Mouse (Mus musculus): ENCODE results near the gene Rasgrp4. TPM values are rescaled to one million over a fixed set of nuclear protein-coding genes. Genes with fewer than 3 reads are reported as not detected.
"Not testable (repeated sequence)": the region's sequence is repeated elsewhere in the genome, so short reads cannot be mapped to it uniquely, and the experiment has no call there.

The Rasgrp4 gene
- total RNA-seq (2021), result under 1 TPM; 0.54 to 0.77 TPM
- long read RNA-seq, experiment 1, result 0 reads
- long read RNA-seq, experiment 2, result 0 reads

DNA sequence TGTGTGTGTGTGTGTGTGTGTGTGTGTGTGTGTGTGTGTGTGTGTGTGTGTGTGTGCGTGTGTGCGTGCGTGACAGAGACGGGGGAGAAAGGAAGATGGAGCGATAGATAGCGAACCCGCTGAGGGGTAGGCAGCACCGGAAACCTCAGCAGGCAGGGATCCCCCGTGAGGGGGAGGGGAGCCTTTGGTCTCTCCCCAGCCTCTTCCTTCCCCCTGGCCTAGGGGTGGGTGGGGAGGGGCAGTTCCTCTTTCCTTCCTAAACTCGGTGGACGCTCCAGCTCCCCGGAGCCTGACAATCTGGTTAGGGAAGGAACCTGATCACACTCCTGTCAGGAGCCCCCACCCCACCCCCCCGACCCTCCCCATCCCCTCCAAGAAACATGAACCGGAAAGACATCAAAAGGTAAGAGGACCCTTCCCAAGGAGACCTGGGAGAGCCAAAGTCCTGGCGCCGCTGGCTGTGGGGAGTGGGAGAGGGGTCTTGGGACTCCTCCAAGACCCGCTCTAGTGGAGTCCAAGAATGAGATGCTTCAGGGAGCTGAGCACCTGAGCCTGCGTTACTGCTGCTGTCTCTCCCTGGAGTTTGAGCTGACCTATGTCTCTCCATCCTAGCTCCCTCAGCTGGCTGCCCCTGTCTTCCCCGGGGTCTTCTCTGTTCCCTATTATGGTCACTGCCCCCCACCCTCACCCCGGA, at the start of gene Rasgrp4:
Gene Rasgrp4 (plus strand): TSS at position 159 of the 694 bp plus-strand sequence.
- no peak for DNase-seq
- intact Hi-C loops (cut with DNase I), result no loop called here

DNA sequence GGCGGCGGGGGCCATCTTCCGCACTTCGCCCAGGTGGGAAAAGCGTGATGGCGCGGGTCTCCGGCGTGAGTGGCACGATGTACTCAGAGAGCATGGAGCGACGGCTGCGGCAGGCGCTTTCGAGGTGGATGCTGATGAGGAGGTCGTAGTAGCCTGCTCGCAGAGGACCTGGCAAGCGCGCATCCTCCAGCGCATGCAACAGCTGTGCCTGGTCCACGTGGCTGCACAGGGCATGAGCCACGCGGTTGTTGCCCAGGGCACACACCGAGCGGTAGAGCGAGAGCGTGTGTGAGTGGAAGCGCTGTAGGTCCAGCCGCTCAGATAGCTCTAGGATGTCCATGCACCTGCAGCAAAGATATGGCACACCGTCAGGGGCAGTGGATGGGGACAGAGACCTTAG, 48.7 kb upstream of the Rasgrp4 start:
- intact Hi-C loops (cut with DNase I), result no loop called here
- DNase-seq, result no peak

DNA sequence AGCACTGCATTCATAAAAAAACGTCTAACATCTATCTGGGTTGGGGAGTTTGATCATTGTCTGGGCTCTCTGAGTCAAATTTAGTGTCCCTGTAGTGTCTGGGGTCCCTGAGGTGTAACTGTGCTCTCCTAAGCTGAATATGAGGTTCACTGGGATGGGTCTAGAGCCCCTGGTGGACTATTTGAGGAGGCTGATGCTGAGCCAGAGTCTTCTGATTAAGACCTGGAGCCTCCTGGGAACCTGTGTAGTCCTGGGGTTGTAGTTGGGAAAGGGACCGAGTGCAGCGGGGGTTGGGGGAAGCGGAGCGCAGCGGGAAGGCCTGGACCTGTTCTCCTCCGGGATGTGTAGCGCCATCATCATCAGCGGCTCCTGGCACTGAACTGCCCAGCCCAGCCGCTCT, 47.7 kb upstream of the Rasgrp4 start:
- intact Hi-C loops (cut with DNase I), result no loop called here
- DNase-seq, result no peak

DNA sequence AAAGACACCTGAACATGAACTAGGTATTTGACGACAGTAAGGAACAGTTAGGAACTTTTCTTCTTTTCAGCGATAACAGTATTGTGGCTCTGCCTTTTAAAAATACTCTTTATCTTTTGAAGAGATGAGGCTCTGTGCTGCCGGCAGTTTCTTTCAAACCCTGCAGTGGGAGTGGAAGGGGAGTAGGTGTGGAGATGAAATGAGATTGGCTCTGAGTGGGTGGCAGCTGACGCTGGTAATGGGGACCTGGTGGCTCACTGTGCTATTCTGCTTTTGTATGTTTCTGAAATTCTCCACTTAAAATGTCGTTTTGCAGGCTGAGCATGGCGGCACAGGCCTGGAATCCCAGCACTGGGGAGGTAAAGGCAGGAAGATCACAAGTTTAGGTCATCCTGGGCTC, 45.8 kb upstream of the Rasgrp4 start:
- DNase-seq, result no peak
- intact Hi-C loops (cut with DNase I), result no loop called here

DNA sequence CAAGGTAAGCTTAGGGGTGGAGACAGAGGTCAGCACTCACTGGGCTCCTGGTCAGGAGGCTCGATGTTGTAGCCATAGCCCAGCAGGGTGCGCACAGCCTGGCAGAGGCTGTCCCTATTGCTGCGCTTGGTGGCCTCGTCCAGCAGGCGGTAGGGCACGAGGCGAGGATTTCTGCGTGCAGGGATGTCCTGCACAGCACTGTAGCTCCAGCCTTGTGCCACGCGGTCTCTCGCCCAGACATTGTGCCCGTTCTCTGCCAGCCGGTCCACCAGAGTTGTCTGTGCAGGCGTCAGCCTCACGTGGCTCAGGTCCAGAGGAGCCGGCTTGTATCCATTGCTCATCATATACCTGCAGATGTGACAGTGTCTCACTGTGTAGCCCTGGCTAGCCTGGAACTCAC, 37.5 kb upstream of the Rasgrp4 start:
- no peak for DNase-seq
- intact Hi-C loops (cut with DNase I), result no loop called here

DNA sequence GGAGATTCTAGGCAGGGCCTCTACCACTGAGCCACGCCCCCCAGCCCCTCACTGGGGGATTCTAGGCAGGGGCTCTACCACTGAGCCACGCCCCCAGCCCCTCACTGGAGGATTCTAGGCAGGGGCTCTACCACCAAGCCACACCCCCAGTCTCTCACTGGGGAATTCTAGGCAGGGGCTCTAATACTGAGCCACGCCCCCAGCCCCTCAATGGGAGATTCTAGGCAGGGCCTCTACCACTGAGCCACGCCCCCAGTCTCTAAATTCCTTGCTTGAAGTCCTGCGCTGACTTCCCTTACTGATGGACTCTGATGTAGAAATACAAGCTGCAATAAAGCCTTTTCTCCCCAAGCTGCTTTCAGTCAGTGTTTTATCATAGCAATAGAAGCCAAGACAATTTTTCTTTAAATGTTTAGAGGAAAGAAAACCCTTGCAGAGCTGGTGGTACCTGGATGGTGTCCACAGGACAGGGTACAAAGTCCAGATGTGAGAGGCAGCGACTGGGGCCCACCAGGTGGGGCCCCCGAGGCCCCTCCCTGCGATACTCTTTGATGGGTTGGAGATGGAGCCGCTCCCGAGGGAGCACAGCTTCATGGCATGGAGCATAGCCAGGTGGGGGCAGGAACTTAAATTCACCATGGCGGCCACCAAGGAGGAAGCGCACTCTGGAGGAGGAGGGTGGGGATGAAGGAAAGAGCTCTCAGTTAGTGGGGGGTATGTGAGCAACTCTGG, 33.2 kb upstream of the Rasgrp4 start:
- intact Hi-C loops (cut with DNase I), result no loop called here
- no peak for DNase-seq

DNA sequence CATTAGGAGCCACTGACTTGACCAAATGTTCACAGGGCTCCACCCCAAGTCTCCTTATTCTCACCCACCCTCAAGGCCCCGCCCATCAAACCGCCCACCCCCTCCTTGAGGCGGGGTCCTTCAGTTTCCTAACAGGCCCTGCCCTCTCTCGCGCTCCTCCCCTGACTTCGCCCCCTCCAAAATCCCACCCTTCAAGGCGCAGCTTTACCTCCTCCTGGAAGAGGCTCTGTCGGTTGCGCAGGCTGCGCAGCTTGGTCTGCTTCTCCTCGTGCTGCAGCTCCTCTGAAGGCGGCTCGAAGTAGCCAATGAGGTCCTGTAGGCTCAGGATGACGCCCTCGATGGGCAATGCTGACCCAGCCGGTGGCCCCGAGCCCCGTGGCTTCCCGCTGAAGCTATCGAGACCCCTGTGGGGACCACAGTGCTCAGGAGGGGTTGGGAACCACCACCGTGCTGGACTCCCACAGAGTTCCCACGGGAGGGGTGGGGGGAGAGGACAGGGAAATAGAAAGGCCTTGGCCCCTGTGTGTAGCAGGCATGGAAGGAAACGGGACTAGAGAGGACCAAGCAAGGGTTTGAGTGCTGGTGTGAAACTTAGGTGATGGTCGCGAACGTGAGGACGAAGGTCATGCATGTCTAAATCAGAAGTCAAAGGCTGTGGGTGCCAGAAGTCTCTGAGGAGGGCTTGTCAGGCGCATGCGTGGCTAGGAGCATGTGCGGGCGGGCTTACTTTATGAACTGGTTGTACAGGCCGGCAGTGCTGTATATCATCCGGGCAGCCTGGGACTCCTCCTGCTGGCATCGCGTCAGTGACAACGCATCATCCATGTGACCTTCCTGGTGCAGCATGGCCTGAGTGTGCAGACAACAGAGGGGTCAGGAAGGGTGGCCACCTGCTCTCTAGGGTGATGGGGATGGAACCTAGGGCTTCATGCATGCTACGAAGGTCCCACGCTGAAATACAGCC, 25.4 kb upstream of the Rasgrp4 start:
- intact Hi-C loops (cut with DNase I), result no loop called here
- no peak for DNase-seq

DNA sequence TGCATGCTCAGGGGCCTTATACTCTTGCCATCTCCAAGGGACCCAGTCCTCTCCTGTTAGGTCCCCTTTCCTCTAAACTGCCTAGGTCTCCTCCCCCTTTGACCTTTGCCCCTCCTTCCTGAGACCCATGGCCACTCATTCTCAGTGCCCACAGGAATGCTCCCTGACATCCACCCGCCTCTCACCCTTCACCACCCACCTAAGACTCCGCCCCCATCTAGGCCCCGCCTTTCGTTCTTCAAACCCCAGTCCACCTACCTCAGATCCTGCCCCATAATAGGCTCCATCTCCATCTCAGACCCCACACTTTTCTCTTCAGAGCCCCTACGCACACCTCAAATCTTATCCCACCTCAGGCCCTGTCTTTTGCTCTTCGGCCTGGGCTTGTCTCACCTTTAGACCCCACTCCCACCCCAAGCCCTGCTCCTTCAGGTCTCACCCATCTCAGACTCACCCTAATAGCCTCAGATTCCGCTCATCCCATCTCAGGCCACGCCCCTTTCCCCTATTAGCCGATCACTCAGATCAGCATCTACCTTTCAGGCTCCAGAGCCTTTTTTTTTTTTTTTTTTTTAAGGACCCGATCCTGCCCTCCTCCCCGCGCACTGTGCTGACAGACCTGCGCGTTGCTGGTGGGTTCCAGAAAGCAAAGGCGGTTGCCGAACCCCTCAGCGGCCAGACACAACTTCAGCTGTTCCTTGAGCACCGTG, 16.4 kb upstream of the Rasgrp4 start:
- DNase-seq, result no peak
- intact Hi-C loops (cut with DNase I), result no loop called here

DNA sequence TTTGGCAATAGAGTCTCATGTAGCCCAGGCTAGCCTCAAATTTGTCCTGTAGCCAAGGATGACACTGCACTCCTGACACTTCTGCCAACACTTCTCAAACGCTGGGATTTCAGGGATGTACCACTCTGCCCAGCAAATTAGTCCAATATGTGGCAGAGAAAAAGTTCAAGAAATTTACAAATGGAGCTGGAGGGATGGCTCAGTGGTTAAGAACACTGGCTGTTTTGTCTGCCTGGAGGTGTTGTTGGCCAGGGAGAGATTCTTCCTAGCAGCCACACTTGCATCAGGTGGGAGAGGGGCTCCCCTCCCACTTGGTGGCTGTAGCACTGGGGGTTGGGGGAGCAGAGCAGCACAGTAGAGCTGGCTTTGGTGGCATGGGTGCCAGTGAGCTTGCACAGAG, 15.1 kb upstream of the Rasgrp4 start:
- DNase-seq, result no peak
- intact Hi-C loops (cut with DNase I), result no loop called here

DNA sequence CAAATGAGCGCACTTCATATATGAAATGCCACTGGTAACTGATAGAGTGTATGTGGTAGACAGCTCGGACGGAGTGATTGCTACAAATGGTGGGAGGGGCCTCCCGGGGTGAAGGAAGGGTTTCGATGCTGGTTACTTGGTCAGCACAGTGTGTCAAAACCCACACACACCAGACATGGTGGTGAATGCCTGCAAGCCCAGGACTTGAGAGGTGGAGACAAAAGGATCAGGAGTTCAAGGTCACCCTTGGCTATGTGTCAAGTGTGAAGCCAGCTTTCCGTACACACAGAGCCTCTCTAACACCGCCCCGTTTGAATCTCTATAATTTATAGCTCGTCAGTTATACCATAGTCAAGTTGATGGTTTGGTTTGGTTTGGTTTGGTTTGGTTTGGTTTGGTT, 11.8 kb upstream of the Rasgrp4 start:
- intact Hi-C loops (cut with DNase I), result no loop called here
- DNase-seq, result no peak

DNA sequence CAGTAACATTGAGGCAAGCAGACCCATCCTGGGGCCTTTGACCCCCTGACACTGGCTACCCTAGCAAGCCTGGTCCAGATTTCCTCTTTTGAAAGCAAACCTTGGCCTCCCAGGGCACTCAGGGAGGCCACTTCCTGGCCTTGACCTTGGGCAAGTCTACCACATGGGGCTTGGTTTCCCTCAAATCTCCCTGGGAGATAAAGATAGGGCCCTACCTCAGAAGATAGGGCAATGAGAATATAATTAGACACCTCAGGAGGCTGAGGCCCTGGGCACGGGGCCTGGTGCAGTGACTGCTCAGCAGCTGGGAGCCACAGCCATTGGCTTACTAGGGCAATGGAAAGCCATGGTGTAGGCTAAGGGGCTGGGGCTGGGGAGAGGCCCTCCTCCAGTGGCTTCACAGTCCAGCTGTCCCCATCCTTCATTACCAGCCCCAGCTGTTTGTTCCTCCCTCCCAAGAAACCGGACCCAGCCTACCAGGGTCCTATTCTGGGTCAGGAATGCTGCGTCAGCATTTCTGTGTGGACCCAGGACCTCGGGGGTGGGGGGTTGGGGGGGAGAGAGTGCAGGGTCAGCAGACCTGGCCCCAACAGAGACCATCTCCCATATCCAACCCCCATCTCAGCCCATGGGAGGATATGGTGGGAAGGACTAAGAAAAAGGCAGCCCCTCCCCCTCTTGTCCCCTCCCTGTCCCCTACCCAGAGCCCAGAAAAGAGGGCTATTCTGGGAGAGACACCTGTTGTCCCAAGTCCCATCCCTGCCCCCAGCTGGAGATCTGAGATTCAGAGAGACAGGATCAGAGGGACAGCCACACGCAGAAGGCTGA, 10.9 kb upstream of the Rasgrp4 start:
- intact Hi-C loops (cut with DNase I), result no loop called here
- DNase-seq, result peak; percentile 50 to 62

DNA sequence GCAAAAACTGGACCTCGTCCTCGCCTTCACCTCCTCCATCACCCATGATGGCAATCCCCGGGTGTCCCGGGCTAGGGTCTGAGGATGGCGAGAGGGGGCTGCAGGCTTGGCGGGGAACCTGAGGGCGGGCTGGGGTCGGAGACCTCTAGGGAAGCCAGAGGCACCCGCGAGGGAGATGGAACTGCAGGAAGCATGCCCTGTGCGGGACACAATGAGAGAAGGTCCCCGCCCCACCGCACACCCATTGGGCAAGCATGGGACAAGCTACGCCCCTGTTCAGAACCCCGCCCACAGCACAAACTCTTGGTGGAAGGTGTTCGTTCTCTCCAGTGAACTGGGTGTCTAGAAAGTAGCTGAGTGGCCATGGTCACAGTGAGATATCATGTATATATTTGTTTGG, 9.7 kb upstream of the Rasgrp4 start, which contains the start of gene Ryr1:
Gene Ryr1 (minus strand): TSS at position 210 of the 400 bp plus-strand sequence.
- intact Hi-C loops (cut with DNase I), result loop anchor here (5.0 kb wide), 2 partner anchors 122 to 177 kb away; partner anchors contain the start of genes 2200002D01Rik and Dpf1

DNA sequence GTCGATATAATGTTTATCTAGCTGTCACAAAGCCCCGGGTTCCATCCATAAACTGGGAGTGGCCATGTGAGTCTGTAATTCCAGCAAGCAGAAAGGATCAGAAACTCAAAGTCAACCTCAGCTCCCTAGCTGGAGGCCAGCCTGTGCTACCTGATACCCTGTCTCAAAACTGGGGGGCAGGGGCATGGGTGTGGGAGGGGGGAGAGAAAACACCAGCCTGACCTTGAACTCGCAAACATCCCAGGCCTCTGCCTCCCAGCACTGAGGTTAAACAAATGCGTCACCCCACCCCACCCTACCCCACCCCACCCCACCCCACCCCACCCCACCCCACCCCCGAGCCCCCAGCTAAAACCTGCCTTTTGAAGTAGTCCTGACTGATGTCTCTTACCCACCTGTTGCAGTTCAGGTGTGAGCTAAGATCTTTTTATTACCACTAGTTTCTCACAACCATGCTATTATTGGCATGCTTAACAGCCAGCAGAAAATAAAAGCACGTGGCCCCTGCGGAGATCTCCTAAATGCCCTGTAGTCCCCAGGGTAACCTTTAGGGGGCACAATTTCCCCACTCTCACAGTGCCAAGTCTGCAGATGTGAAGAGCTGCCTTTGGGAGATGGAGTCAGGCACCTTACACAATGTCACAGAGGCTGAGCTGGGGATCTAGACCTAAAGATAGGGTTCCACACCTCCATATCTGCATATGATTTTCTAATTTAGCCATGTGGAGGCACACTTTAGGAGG, 8.3 kb upstream of the Rasgrp4 start:
- peak; percentile 47 to 53 for DNase-seq

More for the DNA sequence above, 9.7 kb upstream of the Rasgrp4 start, which contains the start of gene Ryr1:
- DNase-seq, result peak; percentile 61 to 74

DNA sequence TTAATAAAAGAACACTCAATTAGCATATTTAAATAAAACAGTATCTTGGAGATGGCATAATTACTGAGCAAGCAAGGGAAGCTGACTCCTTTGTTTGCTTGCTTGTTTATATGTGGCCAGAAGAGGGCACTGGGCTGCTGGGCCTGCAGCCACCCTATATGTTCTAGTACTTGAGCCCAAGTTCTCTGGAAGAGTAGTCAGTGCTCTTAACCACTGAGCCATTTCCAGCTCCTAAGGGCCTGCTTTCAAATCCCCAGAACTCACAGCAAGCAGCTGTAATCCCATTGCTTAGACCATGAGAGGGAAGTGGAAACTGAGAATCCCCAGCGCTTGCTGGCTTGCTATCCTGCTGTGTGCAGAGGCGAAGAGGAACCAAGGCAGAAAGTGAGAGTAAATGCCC, 5.9 kb upstream of the Rasgrp4 start:
- intact Hi-C loops (cut with DNase I), result loop anchor here (5.0 kb wide), 2 partner anchors 119 to 174 kb away; partner anchors contain the start of genes 2200002D01Rik and Dpf1
- DNase-seq, result no peak

More for the DNA sequence above, 8.3 kb upstream of the Rasgrp4 start:
- intact Hi-C loops (cut with DNase I), result loop anchor here (5.0 kb wide), 2 partner anchors 121 to 176 kb away; partner anchors contain the start of genes 2200002D01Rik and Dpf1

DNA sequence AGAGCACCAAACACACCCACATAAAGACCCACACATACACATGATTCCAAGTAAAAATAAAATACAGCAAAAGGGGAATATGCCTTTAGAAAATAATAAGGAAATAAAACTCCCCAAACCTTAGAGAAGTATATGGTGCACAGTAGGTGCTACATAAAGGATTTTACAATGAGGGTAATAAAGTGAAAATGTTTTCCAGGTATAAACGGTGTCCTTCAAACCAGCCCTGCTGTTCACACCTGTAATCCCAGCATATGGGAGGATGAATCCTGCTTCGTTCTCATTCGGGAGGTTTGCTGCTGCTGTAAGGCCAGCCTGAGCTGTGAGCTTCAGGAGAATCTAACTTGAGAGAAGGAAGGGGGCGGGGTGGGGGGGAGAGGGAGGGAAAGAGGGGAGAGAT, 421 bp upstream of the Rasgrp4 start:
- DNase-seq, result no peak
- intact Hi-C loops (cut with DNase I), result no loop called here

DNA sequence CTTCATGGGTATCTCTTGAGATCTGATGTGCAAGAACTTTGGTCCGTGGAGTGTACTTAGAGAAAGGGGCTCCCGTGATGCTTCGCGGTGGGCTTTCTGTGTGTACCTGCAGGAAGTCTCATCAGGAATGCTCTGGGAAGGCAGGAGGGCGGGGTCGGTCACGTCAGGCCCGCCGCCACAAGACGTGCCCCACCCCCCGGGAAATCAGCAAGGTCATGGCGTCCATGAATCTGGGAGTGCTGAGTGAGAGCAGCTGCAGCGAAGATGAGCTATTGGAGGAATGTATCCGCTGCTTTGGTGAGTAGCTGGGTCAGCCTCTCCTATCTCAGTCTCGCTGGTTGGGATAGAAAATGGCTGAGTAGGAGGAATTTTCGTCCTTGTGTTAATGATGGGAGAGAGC, 2.8 kb downstream of the Rasgrp4 start:
- intact Hi-C loops (cut with DNase I), result no loop called here
- no peak for DNase-seq

DNA sequence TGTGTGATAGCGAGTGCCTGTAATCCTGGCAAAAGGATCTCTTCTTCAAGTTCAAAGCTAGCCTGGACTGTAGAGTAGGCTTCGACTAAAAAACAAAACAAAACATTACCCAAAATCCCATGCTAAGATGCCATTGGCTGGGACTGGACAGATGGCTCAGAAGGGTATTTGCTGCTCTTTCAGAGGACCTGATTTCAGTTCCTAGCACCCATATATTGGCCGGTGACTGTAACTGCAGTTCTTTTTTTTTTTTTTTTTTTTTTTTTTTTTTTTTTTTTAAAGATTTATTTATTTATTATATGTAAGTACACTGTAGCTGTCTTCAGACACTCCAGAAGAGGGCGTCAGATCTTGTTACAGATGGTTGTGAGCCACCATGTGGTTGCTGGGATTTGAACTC, 4.6 kb downstream of the Rasgrp4 start:
- DNase-seq; intact Hi-C loops (cut with DNase I): not testable (repeated sequence)

DNA sequence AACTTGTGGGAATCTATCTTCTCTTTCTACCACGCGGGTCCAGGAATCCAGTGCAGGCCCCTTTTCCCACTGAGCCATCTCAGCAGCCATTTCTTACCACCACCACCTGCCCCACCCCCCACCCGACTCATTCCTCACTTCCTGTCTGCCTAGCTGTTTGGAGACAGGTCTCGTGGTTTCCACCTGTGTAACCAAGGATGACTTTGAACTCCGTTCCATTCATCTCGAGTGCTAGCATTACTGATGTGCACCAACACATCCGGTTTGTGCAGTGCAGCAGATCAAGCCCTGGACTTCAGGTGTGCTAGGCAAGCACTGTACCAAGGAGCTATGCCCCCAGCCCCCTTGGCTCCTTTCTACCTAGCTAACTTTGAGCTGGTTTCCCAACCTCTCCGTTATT, 6.8 kb downstream of the Rasgrp4 start:
- intact Hi-C loops (cut with DNase I), result no loop called here
- DNase-seq, result no peak

Measured in gastrocnemius, postnatal 36 days (tissue).